Mouse (Mus musculus) lung, adult 18-20 months (tissue): ENCODE measurements around the gene Itm2c.

Experiments used
- DNase-seq, 2 experiments: peaks; one replicate each; pipeline ENCODE4 v3.0.0; 2022; ENCODE audit warnings: mixed read lengths in 2 of 2

Gene Itm2c

GRCm38 (mm10) chr1:85894231-85894747, at the start of gene Itm2c:
Gene Itm2c, plus strand, starts transcription at chr1:85894281.
- peak; percentile 90 to 93 for DNase-seq

DNA sequence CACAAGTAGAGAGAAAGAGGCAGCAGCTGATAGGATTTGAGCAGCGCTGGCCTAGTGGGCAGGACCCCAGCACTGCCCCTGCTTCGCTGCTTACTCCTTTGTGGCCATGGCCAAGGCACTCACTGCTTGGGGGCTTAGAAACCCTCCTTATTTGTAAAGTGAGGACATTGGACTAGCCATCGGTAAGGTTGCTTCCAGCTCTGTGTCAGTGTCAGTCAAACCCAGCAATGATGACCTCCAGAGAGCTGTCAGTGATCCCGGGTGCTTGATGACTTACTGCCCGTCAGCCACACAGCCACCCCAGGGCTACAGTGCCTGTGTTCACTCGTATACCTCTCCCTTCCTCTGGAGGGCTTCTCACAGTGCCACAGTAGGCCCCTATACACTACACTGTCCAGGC, 49.1 kb upstream of the Itm2c start:
- DNase-seq = no peak

DNA sequence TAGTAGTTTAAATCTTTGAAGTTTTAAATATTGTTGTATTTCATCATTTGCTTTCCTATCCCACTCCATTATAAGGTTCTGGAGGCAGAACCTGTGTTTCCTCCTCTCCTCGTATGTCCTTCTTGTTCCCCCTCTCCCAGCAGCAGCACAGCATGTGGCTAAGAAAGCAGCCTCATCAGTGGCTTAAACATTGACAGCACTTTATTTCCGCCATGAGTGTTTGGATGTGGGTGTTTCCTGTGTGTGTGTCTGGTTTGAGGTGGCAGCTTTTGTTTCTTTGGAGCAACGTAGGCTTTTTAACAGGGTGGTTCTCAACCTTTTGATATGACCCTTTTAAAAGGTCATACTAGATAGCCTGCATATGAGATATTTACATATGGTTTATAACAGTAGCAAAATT, 48.6 kb upstream of the Itm2c start:
- DNase-seq = no peak

DNA sequence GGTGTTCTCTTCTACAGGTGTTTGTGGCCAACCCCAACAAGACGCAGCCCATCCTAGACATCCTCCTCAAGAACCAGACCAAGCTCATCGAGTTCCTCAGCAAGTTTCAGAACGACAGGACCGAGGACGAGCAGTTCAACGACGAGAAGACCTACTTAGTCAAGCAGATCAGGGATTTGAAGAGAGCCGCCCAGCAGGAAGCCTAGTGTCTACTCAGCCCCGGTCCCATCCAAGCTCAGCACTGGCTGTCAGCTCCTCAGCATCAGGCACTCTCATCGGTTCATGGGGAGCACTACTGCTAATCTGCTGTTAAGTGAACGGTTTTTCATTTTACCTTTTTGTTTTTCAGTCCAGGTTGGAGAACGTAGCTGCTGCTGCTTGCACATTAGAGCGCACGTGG, 45.1 kb upstream of the Itm2c start:
- DNase-seq = no peak

DNA sequence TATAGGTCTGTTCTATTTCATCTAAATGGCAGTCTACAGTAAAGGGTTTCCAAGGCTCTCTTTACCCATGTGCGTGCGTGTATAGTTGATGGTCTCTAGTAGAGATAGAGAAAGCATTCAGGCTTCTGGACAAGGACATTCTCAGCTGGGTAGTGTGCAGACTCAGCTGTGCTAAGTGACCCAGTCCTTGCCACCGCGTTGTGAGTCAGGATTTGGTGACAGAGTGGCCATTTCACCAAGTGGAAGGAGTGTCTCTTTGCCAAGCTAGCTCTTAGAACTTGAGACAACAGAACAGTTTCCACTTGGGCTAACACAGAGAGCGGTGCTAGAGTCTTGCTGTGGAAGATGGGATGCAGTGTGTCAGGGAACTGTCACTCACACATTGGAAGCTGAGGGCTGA, 43.2 kb upstream of the Itm2c start:
- DNase-seq = no peak

- DNase-seq = peak; percentile 70 to 75
These were observed 40.9 kb upstream of the Itm2c start for GRCm38 (mm10) chr1:85852996-85853689.

DNA sequence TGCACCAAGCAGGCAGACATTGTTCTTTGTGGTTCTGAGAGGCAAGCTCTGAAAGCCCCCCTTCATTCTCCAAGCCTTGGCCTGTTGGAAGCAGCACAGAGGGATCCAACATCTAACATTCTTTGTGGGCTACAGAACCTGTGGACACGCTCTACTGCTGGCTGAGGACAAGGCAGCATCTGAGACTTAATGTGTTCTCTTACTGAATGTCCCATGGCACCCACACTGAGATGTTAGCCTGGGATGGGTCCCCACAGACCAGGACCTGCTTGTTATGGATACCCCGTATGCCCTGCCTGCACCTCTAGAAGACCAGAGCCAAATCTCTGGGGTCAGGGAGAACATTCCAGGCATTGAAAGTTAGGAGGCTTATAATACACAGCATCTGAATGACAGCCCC, 40.2 kb upstream of the Itm2c start:
- DNase-seq = no peak

- no peak for DNase-seq
These were observed 39.6 kb upstream of the Itm2c start for GRCm38 (mm10) chr1:85854475-85854874.

DNA sequence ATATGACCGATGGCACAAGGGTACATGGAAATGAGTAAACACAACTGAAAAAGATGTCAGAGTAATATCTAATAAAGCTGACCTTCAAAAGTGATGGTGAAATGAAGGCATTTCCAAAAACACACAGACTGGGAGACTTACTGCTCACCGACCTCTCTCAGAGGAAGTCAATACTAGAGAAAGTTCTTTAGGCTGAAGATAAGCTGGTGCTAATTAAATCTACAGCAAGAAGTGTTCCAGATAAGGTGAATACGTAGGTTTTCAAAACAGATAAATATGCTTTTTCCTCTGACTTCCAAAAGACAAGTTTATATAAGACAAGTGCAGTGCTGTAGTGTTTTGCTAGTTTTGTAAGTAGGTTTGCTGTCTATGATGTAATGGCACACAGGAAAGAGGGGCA, 37.8 kb upstream of the Itm2c start:
- no peak for DNase-seq

- no peak for DNase-seq
These were observed 36.8 kb upstream of the Itm2c start for GRCm38 (mm10) chr1:85857261-85857754.

- DNase-seq = no peak
These were observed 29.7 kb upstream of the Itm2c start for GRCm38 (mm10) chr1:85864383-85864782.

DNA sequence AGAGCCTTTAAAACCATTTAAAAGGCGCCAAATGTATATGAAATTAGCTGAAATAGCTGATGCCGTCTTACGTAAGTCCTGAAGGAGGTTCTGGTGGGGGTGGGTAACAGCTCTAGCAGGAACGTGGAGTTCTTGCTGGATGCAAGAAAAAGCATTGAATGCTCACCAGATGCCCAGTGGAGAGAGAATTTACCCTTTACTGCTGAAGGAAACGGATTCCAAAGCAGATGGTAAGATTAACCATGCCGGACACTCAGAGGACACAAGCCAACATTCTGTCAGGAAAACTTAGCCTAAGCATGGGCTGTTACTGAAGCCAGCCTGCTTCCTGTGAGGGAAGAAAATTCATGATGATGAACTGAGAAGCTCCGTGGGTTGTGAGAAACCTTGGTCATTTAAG, 24.1 kb upstream of the Itm2c start:
- DNase-seq = no peak

- no peak for DNase-seq
These were observed 23.5 kb upstream of the Itm2c start for GRCm38 (mm10) chr1:85870546-85870945.

DNA sequence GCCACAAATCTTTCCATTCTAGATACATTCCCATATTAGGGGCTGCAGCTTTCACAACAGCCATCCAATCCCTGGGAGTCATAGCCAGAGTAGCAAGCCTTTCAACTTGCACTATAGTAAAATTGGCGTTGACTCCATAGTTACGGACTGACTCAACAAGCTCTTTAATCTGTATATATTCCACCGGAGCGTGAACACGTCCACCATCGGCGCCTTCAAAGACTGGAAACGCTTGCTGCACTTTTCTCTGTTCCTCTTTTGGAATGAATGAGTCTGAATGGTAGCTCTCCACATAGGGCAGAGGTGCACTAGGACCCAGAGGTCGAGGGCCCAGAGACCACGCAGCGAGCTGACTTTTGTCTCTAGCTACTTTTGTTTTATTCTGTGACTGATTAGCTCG, 12.1 kb upstream of the Itm2c start:
- no peak for DNase-seq

GRCm38 (mm10) chr1:85887221-85887620, 6.9 kb upstream of the Itm2c start:
- DNase-seq = no peak

- DNase-seq = peak; percentile 20
These were observed 773 bp downstream of the Itm2c start for GRCm38 (mm10) chr1:85894748-85895360.

GRCm38 (mm10) chr1:85895391-85895837, 1.3 kb downstream of the Itm2c start:
- peak; percentile 74 to 80 for DNase-seq

DNA sequence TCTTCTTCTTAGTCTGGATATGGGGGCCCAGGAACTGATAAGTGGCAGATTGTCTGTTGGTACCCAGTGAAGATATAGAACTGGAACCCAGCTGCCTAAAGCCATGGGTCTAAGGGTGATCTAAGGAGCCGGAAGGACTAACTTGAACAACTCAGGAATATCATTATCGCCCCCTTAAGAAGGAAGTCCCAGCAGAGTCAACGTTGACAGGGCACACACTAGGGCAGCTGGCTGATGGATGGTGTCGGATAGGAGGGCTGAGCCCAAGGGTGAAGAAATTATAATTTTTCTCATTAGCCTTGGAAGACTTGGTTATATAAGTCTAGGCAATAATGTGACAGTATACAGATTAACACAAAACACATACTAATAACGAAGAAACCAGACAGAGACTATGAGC, 2.0 kb downstream of the Itm2c start:
- DNase-seq = no peak

DNA sequence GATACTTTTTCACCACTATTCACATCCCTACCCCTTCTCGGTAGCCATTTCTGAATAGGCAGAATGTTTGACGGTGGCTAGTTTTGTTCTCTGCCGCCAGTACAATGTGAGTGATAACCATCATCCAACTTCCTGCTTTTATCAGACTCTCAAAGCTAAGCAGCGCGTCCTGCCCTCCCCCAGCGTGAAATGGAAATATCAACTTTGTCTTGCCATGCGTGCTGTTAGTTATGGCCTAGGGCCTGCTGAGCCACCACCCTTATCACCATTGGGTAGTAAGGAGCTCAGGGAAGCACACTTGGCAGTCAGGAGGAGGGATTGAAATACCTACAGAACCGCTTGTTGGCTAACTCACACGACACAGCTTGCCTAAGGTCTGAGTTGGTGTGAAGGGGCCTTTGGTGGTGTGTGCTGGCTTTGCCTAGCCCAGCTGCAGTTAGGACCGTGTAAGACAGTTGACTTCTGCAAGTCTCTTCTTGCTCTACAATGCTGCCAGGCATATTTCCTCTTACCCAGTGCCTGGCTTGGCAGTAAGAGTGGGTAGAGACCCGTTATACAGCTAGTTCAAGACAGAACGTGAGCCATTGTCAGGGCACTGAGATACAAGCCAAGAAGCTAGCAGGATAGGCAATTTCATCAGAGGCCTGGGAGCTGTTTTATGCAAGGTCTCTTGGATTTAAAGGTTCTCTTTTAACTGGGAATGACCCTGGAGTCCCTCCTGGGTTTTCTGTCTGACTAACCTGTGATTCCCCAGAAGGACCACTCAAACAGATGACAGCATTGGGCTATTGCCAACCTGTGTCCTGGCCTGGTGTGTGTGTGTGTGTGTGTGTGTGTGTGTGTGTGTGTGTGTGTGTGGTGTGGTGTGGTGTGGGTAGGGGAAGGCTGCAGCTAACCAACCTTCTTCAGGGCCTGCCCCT, 3.0 kb downstream of the Itm2c start:
- DNase-seq = peak in 1 of 2 experiments; percentile 34

DNA sequence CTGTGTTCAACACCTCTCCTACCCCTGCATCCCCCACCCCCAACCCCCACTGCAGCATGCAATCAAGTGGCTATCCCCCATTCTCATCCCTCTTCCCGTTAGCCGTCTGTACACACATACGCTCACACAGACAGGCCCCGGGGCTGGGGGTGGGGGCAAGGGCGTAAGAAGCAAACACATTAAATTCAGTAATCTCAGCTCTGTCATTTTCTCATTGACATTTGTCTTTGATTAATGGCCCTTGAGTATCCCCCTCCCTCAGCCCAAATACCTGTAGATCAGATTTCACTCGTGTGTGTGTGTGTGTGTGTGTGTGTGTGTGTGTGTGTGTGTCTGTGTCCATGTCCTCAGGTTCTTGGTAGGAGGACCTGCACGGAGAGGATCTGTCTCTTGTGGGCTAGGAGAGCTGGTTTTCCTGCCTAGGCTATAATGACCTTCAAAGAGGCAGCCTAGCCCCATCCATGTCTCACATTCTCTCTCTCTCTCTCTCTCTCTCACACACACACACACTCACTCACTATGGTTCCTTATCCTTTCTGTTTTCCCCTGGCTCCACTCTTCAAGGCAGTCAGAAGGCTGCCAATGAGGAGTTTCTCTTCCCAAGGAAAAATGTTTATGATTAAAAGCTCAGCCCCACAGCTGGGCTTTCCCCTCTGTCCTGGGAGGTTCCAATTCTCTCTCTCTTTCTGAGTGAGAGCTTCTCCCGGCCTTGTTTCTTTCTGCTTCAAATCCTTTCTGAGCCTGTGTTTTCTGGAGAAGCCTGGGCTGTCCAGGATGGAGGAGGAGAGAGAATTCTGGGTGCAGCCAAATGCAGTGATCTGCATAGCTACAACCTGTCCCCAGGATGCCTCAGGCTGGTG, 4.0 kb downstream of the Itm2c start:
- DNase-seq = no peak

DNA sequence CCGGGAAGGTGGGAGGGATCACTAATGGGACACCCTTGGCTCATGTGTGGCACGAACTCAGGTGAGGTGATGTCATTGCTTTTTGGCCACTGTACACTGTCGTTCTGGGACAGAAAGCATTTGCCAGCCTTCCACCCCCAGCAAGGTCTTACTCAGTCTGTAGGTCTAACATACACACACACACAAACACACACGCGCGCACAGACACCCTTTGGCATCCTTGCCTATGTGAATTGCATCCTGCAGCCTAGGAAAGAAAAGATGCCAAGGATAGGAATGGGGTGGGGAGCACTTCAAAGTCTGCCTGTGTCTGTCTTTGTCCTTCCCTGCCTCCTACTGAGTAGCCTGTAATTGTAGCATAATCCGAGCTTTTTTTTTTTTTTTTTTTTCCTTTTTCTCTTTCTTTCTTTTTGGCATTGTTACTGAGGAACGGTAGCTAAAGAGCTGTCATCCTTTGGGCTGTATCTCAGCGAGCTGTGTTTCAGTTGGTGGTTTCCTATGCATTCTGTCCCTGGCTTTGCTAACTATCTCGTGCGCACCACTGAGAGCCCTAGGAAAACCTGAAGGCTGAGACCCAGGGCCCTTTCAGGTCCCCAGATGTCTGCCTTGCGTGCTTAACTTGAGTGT, 4.8 kb downstream of the Itm2c start:
- no peak for DNase-seq

GRCm38 (mm10) chr1:85899388-85899761, 5.3 kb downstream of the Itm2c start:
- DNase-seq = no peak
